Mouse (Mus musculus): ENCODE data around the gene Rnf213. TPM values are rescaled to one million over a fixed set of nuclear protein-coding genes. Genes with fewer than 3 reads are reported as not detected.

The Rnf213 gene
- polyA plus RNA-seq, 1 experiment from 2014 or later: 4.2 TPM

- Histone ChIP-seq H3K27me3 (peaks cover 60% of the 10 kb centered on the region), H3K9ac (no peak overlapping the region), H3K4me3 (replicated peaks) (no peak overlapping the region), H3K27ac (replicated peaks) (no peak overlapping the region), H3K36me3 (replicated peaks) (no peaks in the 10 kb centered on the region), H3K9me3 (replicated peaks) (no peaks in the 10 kb centered on the region), H3K4me1 (replicated peaks) (no peaks in the 10 kb centered on the region), H3K4me2 (no peak overlapping the region)
- 52% methylated on average over 12 of the region's 12 CpGs for WGBS (ENCODE audit: insufficient replicate concordance)
- ATAC-seq (ENCODE audit: insufficient read depth): no peak
Observed at GRCm38 (mm10) chr11:119516677-119517361, 123.9 kb downstream of the Rnf213 start.

- H3K9ac ChIP-seq: no peak overlapping the region
- ATAC-seq (ENCODE audit: insufficient read depth): no peak
- no peak overlapping the region for H3K4me2 ChIP-seq
- WGBS (ENCODE audit: insufficient replicate concordance): 77% methylated on average over 1 of the region's 1 CpGs
- no peak overlapping the region for H3K4me3 ChIP-seq (replicated peaks)
- H3K36me3 ChIP-seq (replicated peaks): no peaks in the 10 kb centered on the region
- peaks cover 37% of the 10 kb centered on the region for H3K27me3 ChIP-seq
- H3K27ac ChIP-seq (replicated peaks): no peak overlapping the region
- H3K4me1 ChIP-seq (replicated peaks): no peaks in the 10 kb centered on the region
- no peaks in the 10 kb centered on the region for H3K9me3 ChIP-seq (replicated peaks)
Observed at GRCm38 (mm10) chr11:119519387-119519786, 126.5 kb downstream of the Rnf213 start.

- no peak overlapping the region for H3K9ac ChIP-seq
- ATAC-seq (ENCODE audit: insufficient read depth): no peak
- H3K4me3 ChIP-seq (replicated peaks): no peak overlapping the region
- no peaks in the 10 kb centered on the region for H3K9me3 ChIP-seq (replicated peaks)
- no peaks in the 10 kb centered on the region for H3K36me3 ChIP-seq (replicated peaks)
- H3K4me1 ChIP-seq (replicated peaks): peaks cover 5% of the 10 kb centered on the region
- no peak overlapping the region for H3K4me2 ChIP-seq
- no peak overlapping the region for H3K27ac ChIP-seq (replicated peaks)
- peaks cover 29% of the 10 kb centered on the region for H3K27me3 ChIP-seq
- WGBS (ENCODE audit: insufficient replicate concordance): 45% methylated on average over 5 of the region's 5 CpGs
Observed at GRCm38 (mm10) chr11:119520005-119520712, 127.3 kb downstream of the Rnf213 start.

- Histone ChIP-seq H3K4me2 (no peak overlapping the region), H3K9ac (no peak overlapping the region), H3K4me3 (replicated peaks) (no peak overlapping the region), H3K4me1 (replicated peaks) (peaks cover 5% of the 10 kb centered on the region), H3K9me3 (replicated peaks) (no peaks in the 10 kb centered on the region), H3K27me3 (peaks cover 24% of the 10 kb centered on the region), H3K36me3 (replicated peaks) (no peaks in the 10 kb centered on the region), H3K27ac (replicated peaks) (no peak overlapping the region)
- no peak for ATAC-seq (ENCODE audit: insufficient read depth)
Observed at GRCm38 (mm10) chr11:119520713-119521063, 127.8 kb downstream of the Rnf213 start.

GRCm38 (mm10) chr11:119521920-119522710 lies 129.2 kb downstream of the Rnf213 start:
- H3K36me3 ChIP-seq (replicated peaks): no peaks in the 10 kb centered on the region
- no peak overlapping the region for H3K27ac ChIP-seq (replicated peaks)

GRCm38 (mm10) chr11:119522779-119523178 lies 129.9 kb downstream of the Rnf213 start:
- no peak overlapping the region for H3K4me3 ChIP-seq (replicated peaks)
- no peak for ATAC-seq (ENCODE audit: insufficient read depth)
- H3K9me3 ChIP-seq (replicated peaks): no peaks in the 10 kb centered on the region
- H3K36me3 ChIP-seq (replicated peaks): no peaks in the 10 kb centered on the region
- no peak overlapping the region for H3K27ac ChIP-seq (replicated peaks)
- peaks cover 5% of the 10 kb centered on the region for H3K4me1 ChIP-seq (replicated peaks)
- no peak overlapping the region for H3K4me2 ChIP-seq
- H3K27me3 ChIP-seq: peaks cover 5% of the 10 kb centered on the region; the same call in 1 of the 2 replicates
- WGBS (ENCODE audit: insufficient replicate concordance): 55% methylated on average over 8 of the region's 8 CpGs
- H3K9ac ChIP-seq: no peak overlapping the region

More at GRCm38 (mm10) chr11:119521920-119522710, 129.2 kb downstream of the Rnf213 start:
- Histone ChIP-seq H3K4me2 (no peak overlapping the region), H3K4me3 (replicated peaks) (no peak overlapping the region), H3K9ac (no peak overlapping the region), H3K27me3 (peaks cover 10% of the 10 kb centered on the region; the same call in 1 of the 2 replicates), H3K9me3 (replicated peaks) (no peaks in the 10 kb centered on the region), H3K4me1 (replicated peaks) (peaks cover 5% of the 10 kb centered on the region)
- ATAC-seq (ENCODE audit: insufficient read depth): no peak
- WGBS (ENCODE audit: insufficient replicate concordance): 59% methylated on average over 6 of the region's 6 CpGs

GRCm38 (mm10) chr11:119523392-119523791 lies 130.5 kb downstream of the Rnf213 start:
- no peaks in the 10 kb centered on the region for H3K36me3 ChIP-seq (replicated peaks)
- no peaks in the 10 kb centered on the region for H3K9me3 ChIP-seq (replicated peaks)
- WGBS (ENCODE audit: insufficient replicate concordance): 63% methylated on average over 3 of the region's 3 CpGs

GRCm38 (mm10) chr11:119524545-119524949 lies 131.6 kb downstream of the Rnf213 start:
- peaks cover 5% of the 10 kb centered on the region for H3K4me1 ChIP-seq (replicated peaks)
- peak overlapping the region; percentile 74 for H3K4me2 ChIP-seq
- H3K27ac ChIP-seq (replicated peaks): no peak overlapping the region
- ATAC-seq (ENCODE audit: insufficient read depth): peak; percentile 83
- 2% methylated on average over 33 of the region's 33 CpGs for WGBS (ENCODE audit: insufficient replicate concordance)
- H3K4me3 ChIP-seq (replicated peaks): peak overlapping the region; percentile 52
- no peaks in the 10 kb centered on the region for H3K27me3 ChIP-seq
- no peaks in the 10 kb centered on the region for H3K9me3 ChIP-seq (replicated peaks)
- H3K9ac ChIP-seq: 0 out of 2 replicates have a peak overlapping the region, but pooled peaks have one; percentile 36
- no peaks in the 10 kb centered on the region for H3K36me3 ChIP-seq (replicated peaks)

More at GRCm38 (mm10) chr11:119523392-119523791, 130.5 kb downstream of the Rnf213 start:
- H3K4me2 ChIP-seq: no peak overlapping the region
- H3K4me3 ChIP-seq (replicated peaks): no peak overlapping the region
- no peak overlapping the region for H3K9ac ChIP-seq
- peaks cover 4% of the 10 kb centered on the region; the same call in 1 of the 2 replicates for H3K27me3 ChIP-seq
- no peak overlapping the region for H3K27ac ChIP-seq (replicated peaks)
- ATAC-seq (ENCODE audit: insufficient read depth): no peak
- peaks cover 5% of the 10 kb centered on the region for H3K4me1 ChIP-seq (replicated peaks)

- Histone ChIP-seq H3K9ac (no peak overlapping the region), H3K4me3 (replicated peaks) (no peak overlapping the region), H3K36me3 (replicated peaks) (no peaks in the 10 kb centered on the region), H3K9me3 (replicated peaks) (no peaks in the 10 kb centered on the region), H3K27ac (replicated peaks) (no peak overlapping the region), H3K4me1 (replicated peaks) (peaks cover 5% of the 10 kb centered on the region), H3K4me2 (no peak overlapping the region), H3K27me3 (no peaks in the 10 kb centered on the region)
- WGBS (ENCODE audit: insufficient replicate concordance): 62% methylated on average over 14 of the region's 14 CpGs
- no peak for ATAC-seq (ENCODE audit: insufficient read depth)
Observed at GRCm38 (mm10) chr11:119526068-119526966, 133.4 kb downstream of the Rnf213 start.

GRCm38 (mm10) chr11:119528930-119529329 lies 136.0 kb downstream of the Rnf213 start:
- Histone ChIP-seq H3K27ac (replicated peaks) (no peak overlapping the region), H3K27me3 (peaks cover 10% of the 10 kb centered on the region), H3K9ac (no peak overlapping the region), H3K9me3 (replicated peaks) (no peaks in the 10 kb centered on the region), H3K4me2 (no peak overlapping the region), H3K4me1 (replicated peaks) (peaks cover 5% of the 10 kb centered on the region), H3K36me3 (replicated peaks) (no peaks in the 10 kb centered on the region), H3K4me3 (replicated peaks) (no peak overlapping the region)
- no peak for ATAC-seq (ENCODE audit: insufficient read depth)
- 61% methylated on average over 11 of the region's 11 CpGs for WGBS (ENCODE audit: insufficient replicate concordance)

Measured in liver, embryonic 15.5 days (tissue).